Mouse (Mus musculus) spleen, adult 2 months (tissue): Measurements from ENCODE around the gene Pde4d.

Experiments
- CTCF ChIP-seq: fragments of 200-500 bp; IDR thresholded peaks from 2 replicates; pipeline ENCODE4 v1.5.1; 2011; ENCODE audit warnings: mild to moderate bottlenecking, inconsistent platforms; ENCODE audit not compliant: insufficient read depth, insufficient read length, insufficient replicate concordance; ENCODE audit errors: extremely low read depth
- POLR2A ChIP-seq: fragments of 200-500 bp; IDR thresholded peaks from 2 replicates; pipeline ENCODE4 v1.6.1; 2011; ENCODE audit warnings: low read depth, low read length, inconsistent platforms

DNA sequence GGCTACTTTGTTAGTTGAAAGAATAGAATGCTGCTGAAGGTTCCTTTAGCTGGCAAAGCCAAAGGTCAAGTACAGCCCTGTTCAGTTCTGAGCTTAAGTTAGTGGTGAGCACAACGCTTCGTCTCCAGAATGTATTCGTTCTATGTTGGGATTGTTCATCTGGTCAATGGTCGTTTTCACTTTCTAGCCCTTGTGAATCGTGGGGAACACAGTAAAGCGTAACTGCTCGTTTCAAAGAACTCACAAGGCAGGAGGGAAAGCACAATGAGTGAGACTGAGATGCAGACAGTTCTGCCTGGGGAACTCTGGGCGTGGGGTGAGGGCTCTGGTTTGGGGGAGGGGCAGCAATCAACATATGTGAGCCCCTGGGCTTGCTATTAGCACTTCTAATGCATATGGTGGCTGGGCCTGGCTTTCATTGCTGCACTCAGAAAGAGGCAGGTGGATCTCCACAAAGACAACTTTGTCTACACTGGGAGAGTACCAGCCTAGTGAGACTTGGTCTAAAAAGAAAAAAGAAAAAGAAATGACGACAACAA, 1328.6 kb downstream of the Pde4d start:
- TF ChIP-seq CTCF (no peak), POLR2A (no peak)
